Mouse (Mus musculus) embryonic facial prominence, embryonic 14.5 days (tissue): ENCODE results near the gene Uhmk1. TPM values are rescaled to one million over a fixed set of nuclear protein-coding genes. Genes with fewer than 3 reads are reported as not detected.

Experiments used
- ATAC-seq: fragments of 200-750 bp; cut with Nextera tagmentation; 2 replicates; pipeline ENCODE4 v1.8.0; 2017; ENCODE audit warnings: low read depth, moderate number of reproducible peaks, moderate TSS enrichment
- DNase-seq: peaks from one replicate; pipeline ENCODE4 v3.0.0-alpha.2; 2015; ENCODE audit warnings: low spot score
- H3K27ac ChIP-seq: fragments of 300-500 bp; sonication (generic); replicated peaks from 2 replicates; pipeline ENCODE4 v1.5.1; 2014; ENCODE audit warnings: low read depth, mild to moderate bottlenecking, low read length, moderate library complexity
- H3K27me3 ChIP-seq: fragments of 300-500 bp; sonication (generic); replicated peaks from 2 replicates; pipeline ENCODE4 v1.6.1; 2014; ENCODE audit warnings: low read length; ENCODE audit not compliant: control insufficient read depth, insufficient read depth
- H3K36me3 ChIP-seq: fragments of 300-500 bp; sonication (generic); 2 replicates; pipeline ENCODE4 v1.6.1; 2014; ENCODE audit warnings: low read length, mixed read lengths; ENCODE audit not compliant: control insufficient read depth, insufficient read depth
- H3K4me1 ChIP-seq: fragments of 300-500 bp; sonication (generic); 2 replicates; pipeline ENCODE4 v1.6.1; 2014; ENCODE audit warnings: antibody characterized with exemption, low read length; ENCODE audit not compliant: control insufficient read depth, insufficient read depth
- H3K4me2 ChIP-seq: fragments of 300-500 bp; sonication (generic); 2 replicates; pipeline ENCODE4 v1.6.1; 2014; ENCODE audit warnings: low read depth, mild to moderate bottlenecking, low read length, moderate library complexity, mixed read lengths
- H3K4me3 ChIP-seq: fragments of 300-500 bp; sonication (generic); 2 replicates; pipeline ENCODE4 v1.5.1; 2014; ENCODE audit warnings: low read depth, mild to moderate bottlenecking, low read length
- H3K9ac ChIP-seq: fragments of 300-500 bp; sonication (generic); 2 replicates; pipeline ENCODE4 v1.6.1; 2014; ENCODE audit warnings: low read depth, mild to moderate bottlenecking, low read length, moderate library complexity, mixed read lengths
- H3K9me3 ChIP-seq: fragments of 300-500 bp; sonication (generic); 2 replicates; pipeline ENCODE4 v1.6.1; 2016; ENCODE audit warnings: low read length; ENCODE audit not compliant: control insufficient read depth
- WGBS: fragments of 180-500 bp; shearing (Covaris S2); extraction: QIAGEN DNeasy Blood & Tissue Kit; methylation state at CpG from one replicate; pipeline ENCODE4 v1.1.7; 2014; 5-methylcytosine and 5-hydroxymethylcytosine counted together
- polyA plus RNA-seq: library from polyadenylated mRNA; unstranded; fragments of >200 nt; fragmentation: Nextera tagmentation; extraction: Ambion mirVana; gene quantifications from 2 replicates; pipeline ENCODE4 v1.2.1, GENCODE M21; 2014

Uhmk1 gene
- polyA plus RNA-seq, 1 experiment from 2014 or later, result 11.2 TPM

- Histone ChIP-seq H3K27ac (no peak overlapping the region), H3K9ac (no peak overlapping the region), H3K9me3 (no peaks in the 10 kb centered on the region), H3K4me1 (no peaks in the 10 kb centered on the region), H3K27me3 (no peaks in the 10 kb centered on the region), H3K36me3 (peaks cover 33% of the 10 kb centered on the region), H3K4me2 (no peak overlapping the region), H3K4me3 (no peak overlapping the region)
- ATAC-seq (no peak), DNase-seq (no peak)
- WGBS, result 88% methylated on average over 3 of the region's 3 CpGs
These were observed 50.3 kb downstream of the Uhmk1 start for GRCm38 (mm10) chr1:170164913-170165312.

GRCm38 (mm10) chr1:170164053-170164614 lies 51.1 kb downstream of the Uhmk1 start:
- DNase-seq (no peak), ATAC-seq (no peak)
- no peak overlapping the region for H3K27ac ChIP-seq

GRCm38 (mm10) chr1:170163398-170163943 lies 51.7 kb downstream of the Uhmk1 start:
- H3K9ac ChIP-seq, result no peak overlapping the region
- no peak overlapping the region for H3K27ac ChIP-seq
- no peak for ATAC-seq
- no peak overlapping the region for H3K4me3 ChIP-seq
- no peaks in the 10 kb centered on the region for H3K9me3 ChIP-seq
- H3K36me3 ChIP-seq, result peaks cover 45% of the 10 kb centered on the region
- no peak overlapping the region for H3K4me2 ChIP-seq
- no peak for DNase-seq
- no peaks in the 10 kb centered on the region for H3K27me3 ChIP-seq
- 89% methylated on average over 3 of the region's 3 CpGs for WGBS
- H3K4me1 ChIP-seq, result no peaks in the 10 kb centered on the region

More at GRCm38 (mm10) chr1:170164053-170164614, 51.1 kb downstream of the Uhmk1 start:
- H3K4me1 ChIP-seq, result no peaks in the 10 kb centered on the region
- H3K36me3 ChIP-seq, result peaks cover 38% of the 10 kb centered on the region
- H3K4me2 ChIP-seq, result no peak overlapping the region
- no peaks in the 10 kb centered on the region for H3K9me3 ChIP-seq
- 86% methylated on average over 2 of the region's 2 CpGs for WGBS
- no peaks in the 10 kb centered on the region for H3K27me3 ChIP-seq
- H3K9ac ChIP-seq, result no peak overlapping the region
- no peak overlapping the region for H3K4me3 ChIP-seq

GRCm38 (mm10) chr1:170161852-170162251 lies 53.3 kb downstream of the Uhmk1 start:
- no peaks in the 10 kb centered on the region for H3K27me3 ChIP-seq
- peaks cover 55% of the 10 kb centered on the region for H3K36me3 ChIP-seq
- DNase-seq (no peak), ATAC-seq (no peak)
- H3K27ac ChIP-seq, result no peak overlapping the region
- WGBS, result 84% methylated on average over 6 of the region's 6 CpGs
- no peaks in the 10 kb centered on the region for H3K9me3 ChIP-seq
- no peak overlapping the region for H3K4me3 ChIP-seq
- no peak overlapping the region for H3K4me2 ChIP-seq
- H3K4me1 ChIP-seq, result no peaks in the 10 kb centered on the region
- no peak overlapping the region for H3K9ac ChIP-seq

GRCm38 (mm10) chr1:170160397-170160938 lies 54.7 kb downstream of the Uhmk1 start:
- H3K36me3 ChIP-seq, result peaks cover 56% of the 10 kb centered on the region
- 52% methylated on average over 3 of the region's 3 CpGs for WGBS
- no peaks in the 10 kb centered on the region for H3K9me3 ChIP-seq

GRCm38 (mm10) chr1:170159707-170160106 lies 55.5 kb downstream of the Uhmk1 start:
- WGBS, result 86% methylated on average over 2 of the region's 2 CpGs
- H3K4me2 ChIP-seq, result no peak overlapping the region
- peaks cover 55% of the 10 kb centered on the region for H3K36me3 ChIP-seq
- no peak overlapping the region for H3K4me3 ChIP-seq
- no peak overlapping the region for H3K27ac ChIP-seq
- no peaks in the 10 kb centered on the region for H3K27me3 ChIP-seq
- no peaks in the 10 kb centered on the region for H3K4me1 ChIP-seq
- H3K9ac ChIP-seq, result no peak overlapping the region
- ATAC-seq, result no peak
- no peaks in the 10 kb centered on the region for H3K9me3 ChIP-seq
- no peak for DNase-seq

More at GRCm38 (mm10) chr1:170160397-170160938, 54.7 kb downstream of the Uhmk1 start:
- H3K9ac ChIP-seq, result no peak overlapping the region
- H3K4me2 ChIP-seq, result no peak overlapping the region
- H3K4me3 ChIP-seq, result no peak overlapping the region
- no peak overlapping the region for H3K27ac ChIP-seq
- DNase-seq, result no peak
- H3K27me3 ChIP-seq, result no peaks in the 10 kb centered on the region
- ATAC-seq, result peak; percentile 72; the same call in 1 of the 2 replicates
- H3K4me1 ChIP-seq, result no peaks in the 10 kb centered on the region

- H3K36me3 ChIP-seq, result peaks cover 52% of the 10 kb centered on the region
- H3K27me3 ChIP-seq, result no peaks in the 10 kb centered on the region
- 81% methylated on average over 5 of the region's 5 CpGs for WGBS
- H3K9ac ChIP-seq, result no peak overlapping the region
- no peaks in the 10 kb centered on the region for H3K9me3 ChIP-seq
- no peak overlapping the region for H3K27ac ChIP-seq
- no peak overlapping the region for H3K4me3 ChIP-seq
- no peaks in the 10 kb centered on the region for H3K4me1 ChIP-seq
- no peak for DNase-seq
- no peak for ATAC-seq
- no peak overlapping the region for H3K4me2 ChIP-seq
These were observed 59.4 kb downstream of the Uhmk1 start for GRCm38 (mm10) chr1:170155761-170156160.

GRCm38 (mm10) chr1:170155298-170155697 lies 59.9 kb downstream of the Uhmk1 start:
- WGBS, result 69% methylated on average over 2 of the region's 2 CpGs
- ATAC-seq (no peak), DNase-seq (no peak)
- H3K4me1 ChIP-seq, result no peaks in the 10 kb centered on the region
- no peak overlapping the region for H3K27ac ChIP-seq
- no peak overlapping the region for H3K9ac ChIP-seq
- H3K36me3 ChIP-seq, result peaks cover 56% of the 10 kb centered on the region
- no peaks in the 10 kb centered on the region for H3K27me3 ChIP-seq
- H3K4me3 ChIP-seq, result no peak overlapping the region
- H3K9me3 ChIP-seq, result no peaks in the 10 kb centered on the region
- H3K4me2 ChIP-seq, result no peak overlapping the region

- Histone ChIP-seq H3K36me3 (peaks cover 61% of the 10 kb centered on the region), H3K27ac (no peak overlapping the region), H3K27me3 (no peaks in the 10 kb centered on the region), H3K9me3 (no peaks in the 10 kb centered on the region), H3K4me1 (no peaks in the 10 kb centered on the region), H3K9ac (no peak overlapping the region), H3K4me3 (no peak overlapping the region), H3K4me2 (no peak overlapping the region)
- ATAC-seq (no peak), DNase-seq (no peak)
- 83% methylated on average over 8 of the region's 8 CpGs for WGBS
These were observed 61.2 kb downstream of the Uhmk1 start for GRCm38 (mm10) chr1:170153986-170154385.
